Mouse (Mus musculus): Measurements from ENCODE around the gene Simc1. TPM values are rescaled to one million over a fixed set of nuclear protein-coding genes. Genes with fewer than 3 reads are reported as not detected.

The Simc1 gene
- polyA plus RNA-seq, 1 experiment from 2014 or later, result 16.3 TPM

- H3K4me2 ChIP-seq, result no peak overlapping the region
- H3K9me3 ChIP-seq (ENCODE audit: low read depth, low read length), result no peaks in the 10 kb centered on the region
- WGBS, result 43% methylated on average over 3 of the region's 3 CpGs
- no peak for TF ChIP-seq CTCF (IDR thresholded peaks at IDR 0.05; ENCODE audit: low read depth)
- H3K27ac ChIP-seq (ENCODE audit: low read depth), result no peak overlapping the region
- H3K27me3 ChIP-seq (ENCODE audit: insufficient read depth, low read length), result no peaks in the 10 kb centered on the region
- no peak overlapping the region for H3K4me3 ChIP-seq (ENCODE audit: low read depth, low read length)
- no peak overlapping the region for H3K9ac ChIP-seq
- no peaks in the 10 kb centered on the region for H3K36me3 ChIP-seq (ENCODE audit: insufficient read depth)
- peaks cover 7% of the 10 kb centered on the region; the same call in 1 of the 2 replicates for H3K4me1 ChIP-seq (ENCODE audit: insufficient read depth)
- DNase-seq (no peak), ATAC-seq (ENCODE audit: insufficient read depth) (no peak)
These were observed 1.5 kb upstream of the Simc1 start for GRCm38 (mm10) chr13:54501957-54502690.

DNA sequence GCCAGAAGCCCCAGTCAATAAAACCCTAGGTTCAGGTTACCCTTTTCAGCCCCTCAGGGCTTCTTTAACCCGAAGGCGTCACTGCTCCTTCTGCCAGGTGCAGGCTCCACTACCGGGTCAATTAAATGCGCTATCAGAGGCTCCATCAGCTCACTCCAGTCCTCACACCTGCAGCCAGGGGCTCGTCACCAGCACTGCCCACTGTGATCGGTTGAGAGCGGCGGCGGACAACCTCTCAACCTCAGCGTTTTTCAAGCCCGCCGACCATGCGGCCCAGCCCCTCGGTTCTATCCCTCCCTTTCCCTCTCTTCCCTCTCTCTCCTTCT is 338 bp upstream of the Simc1 start:
- Histone ChIP-seq H3K9ac (peak overlapping the region; percentile 82; the same call in 1 of the 2 replicates), H3K4me3 (ENCODE audit: low read depth, low read length) (peak overlapping the region; percentile 76), H3K27me3 (ENCODE audit: insufficient read depth, low read length) (no peaks in the 10 kb centered on the region), H3K4me2 (peak overlapping the region; percentile 89), H3K4me1 (ENCODE audit: insufficient read depth) (peaks cover 7% of the 10 kb centered on the region; the same call in 1 of the 2 replicates), H3K27ac (ENCODE audit: low read depth) (no peak overlapping the region), H3K9me3 (ENCODE audit: low read depth, low read length) (no peaks in the 10 kb centered on the region), H3K36me3 (ENCODE audit: insufficient read depth) (no peaks in the 10 kb centered on the region)
- 0 out of 2 replicates have a peak, but pooled peaks have one; percentile 4 for TF ChIP-seq CTCF (IDR thresholded peaks at IDR 0.05; ENCODE audit: low read depth)
- DNase-seq (no peak), ATAC-seq (ENCODE audit: insufficient read depth) (peak; percentile 71)
- under 1% methylated on average over 14 of the region's 14 CpGs for WGBS

- peak overlapping the region; percentile 89 for H3K4me2 ChIP-seq
- 24% methylated on average over 7 of the region's 7 CpGs for WGBS
- no peaks in the 10 kb centered on the region for H3K36me3 ChIP-seq (ENCODE audit: insufficient read depth)
- H3K4me1 ChIP-seq (ENCODE audit: insufficient read depth), result peaks cover 7% of the 10 kb centered on the region; the same call in 1 of the 2 replicates
- no peaks in the 10 kb centered on the region for H3K27me3 ChIP-seq (ENCODE audit: insufficient read depth, low read length)
- H3K27ac ChIP-seq (ENCODE audit: low read depth), result peak overlapping the region; percentile 67
- TF ChIP-seq CTCF (IDR thresholded peaks at IDR 0.05; ENCODE audit: low read depth), result no peak
- H3K9ac ChIP-seq, result peak overlapping the region; percentile 82
- DNase-seq (peak; percentile 28), ATAC-seq (ENCODE audit: insufficient read depth) (no peak)
- H3K9me3 ChIP-seq (ENCODE audit: low read depth, low read length), result no peaks in the 10 kb centered on the region
- H3K4me3 ChIP-seq (ENCODE audit: low read depth, low read length), result peak overlapping the region; percentile 76
These were observed 1.2 kb downstream of the Simc1 start for GRCm38 (mm10) chr13:54504611-54505260.

- DNase-seq (no peak), ATAC-seq (ENCODE audit: insufficient read depth) (no peak)
- WGBS, result 97% methylated on average over 1 of the region's 1 CpGs
- no peaks in the 10 kb centered on the region for H3K9me3 ChIP-seq (ENCODE audit: low read depth, low read length)
- H3K4me3 ChIP-seq (ENCODE audit: low read depth, low read length), result no peak overlapping the region
- H3K36me3 ChIP-seq (ENCODE audit: insufficient read depth), result no peaks in the 10 kb centered on the region
- H3K4me1 ChIP-seq (ENCODE audit: insufficient read depth), result peaks cover 7% of the 10 kb centered on the region; the same call in 1 of the 2 replicates
- TF ChIP-seq CTCF (IDR thresholded peaks at IDR 0.05; ENCODE audit: low read depth), result no peak
- no peak overlapping the region for H3K4me2 ChIP-seq
- H3K9ac ChIP-seq, result no peak overlapping the region
- no peaks in the 10 kb centered on the region for H3K27me3 ChIP-seq (ENCODE audit: insufficient read depth, low read length)
- no peak overlapping the region for H3K27ac ChIP-seq (ENCODE audit: low read depth)
These were observed 2.3 kb downstream of the Simc1 start for GRCm38 (mm10) chr13:54505920-54506319.

GRCm38 (mm10) chr13:54520221-54520620 is 16.6 kb downstream of the Simc1 start:
- Histone ChIP-seq H3K27ac (ENCODE audit: low read depth) (no peak overlapping the region), H3K4me1 (ENCODE audit: insufficient read depth) (no peaks in the 10 kb centered on the region), H3K4me3 (ENCODE audit: low read depth, low read length) (no peak overlapping the region), H3K4me2 (no peak overlapping the region), H3K36me3 (ENCODE audit: insufficient read depth) (peaks cover 17% of the 10 kb centered on the region), H3K27me3 (ENCODE audit: insufficient read depth, low read length) (no peaks in the 10 kb centered on the region), H3K9me3 (ENCODE audit: low read depth, low read length) (no peaks in the 10 kb centered on the region; the same call in 1 of the 2 replicates), H3K9ac (no peak overlapping the region)
- ATAC-seq (ENCODE audit: insufficient read depth) (no peak), DNase-seq (peak; percentile 12)
- WGBS, result 94% methylated on average over 4 of the region's 4 CpGs
- no peak; the same call in 1 of the 2 replicates for TF ChIP-seq CTCF (IDR thresholded peaks at IDR 0.05; ENCODE audit: low read depth)

DNA sequence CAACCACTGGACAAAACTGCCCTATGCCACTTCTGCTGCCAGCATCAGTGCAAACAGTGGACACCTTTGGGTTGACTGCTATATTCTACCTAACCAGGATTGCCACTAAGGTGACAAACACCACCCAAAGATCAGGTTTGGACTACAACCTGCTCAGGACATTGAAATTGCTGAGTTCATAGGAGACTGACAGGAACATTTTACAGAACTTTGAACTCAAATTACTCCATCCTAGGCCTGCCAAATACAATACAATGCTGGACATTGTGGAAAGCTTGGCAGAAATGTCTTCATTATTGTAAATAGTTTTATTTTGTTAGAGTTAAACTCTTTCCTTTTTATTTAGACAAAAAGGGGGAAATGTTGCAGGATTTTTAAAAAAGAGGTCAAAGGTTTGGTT is 17.6 kb downstream of the Simc1 start:
- TF ChIP-seq CTCF (IDR thresholded peaks at IDR 0.05; ENCODE audit: low read depth), result no peak
- ATAC-seq (ENCODE audit: insufficient read depth) (no peak), DNase-seq (no peak)
- no peak overlapping the region for H3K4me3 ChIP-seq (ENCODE audit: low read depth, low read length)
- H3K4me2 ChIP-seq, result no peak overlapping the region
- no peaks in the 10 kb centered on the region for H3K4me1 ChIP-seq (ENCODE audit: insufficient read depth)
- no peak overlapping the region for H3K27ac ChIP-seq (ENCODE audit: low read depth)
- no peak overlapping the region for H3K9ac ChIP-seq
- no peaks in the 10 kb centered on the region for H3K9me3 ChIP-seq (ENCODE audit: low read depth, low read length)
- H3K27me3 ChIP-seq (ENCODE audit: insufficient read depth, low read length), result no peaks in the 10 kb centered on the region
- peaks cover 24% of the 10 kb centered on the region for H3K36me3 ChIP-seq (ENCODE audit: insufficient read depth)

GRCm38 (mm10) chr13:54527140-54527539 is 23.6 kb downstream of the Simc1 start:
- H3K4me1 ChIP-seq (ENCODE audit: insufficient read depth), result no peaks in the 10 kb centered on the region
- H3K9ac ChIP-seq, result no peak overlapping the region
- no peaks in the 10 kb centered on the region for H3K9me3 ChIP-seq (ENCODE audit: low read depth, low read length)
- no peak for ATAC-seq (ENCODE audit: insufficient read depth)
- no peak overlapping the region for H3K27ac ChIP-seq (ENCODE audit: low read depth)
- 83% methylated on average over 6 of the region's 6 CpGs for WGBS
- H3K27me3 ChIP-seq (ENCODE audit: insufficient read depth, low read length), result no peaks in the 10 kb centered on the region
- no peak for DNase-seq
- no peak overlapping the region for H3K4me2 ChIP-seq
- H3K36me3 ChIP-seq (ENCODE audit: insufficient read depth), result peaks cover 59% of the 10 kb centered on the region
- TF ChIP-seq CTCF (IDR thresholded peaks at IDR 0.05; ENCODE audit: low read depth), result no peak
- H3K4me3 ChIP-seq (ENCODE audit: low read depth, low read length), result no peak overlapping the region

All from lung, embryonic 14.5 days (tissue).